Mouse (Mus musculus): Measurements from ENCODE around the gene Olfr1423.

GRCm38 (mm10) chr19:12003568-12003967 is 37.5 kb downstream of the Olfr1423 start:
- TF ChIP-seq ZNF384 (IDR thresholded peaks at IDR 0.05; ENCODE audit: low read depth, low read length) (no peak), ZC3H11A (IDR thresholded peaks at IDR 0.05; ENCODE audit: borderline replicate concordance, low read depth, low read length) (no peak)

All from ES-E14 (cell line).